Mouse (Mus musculus): ENCODE data around the gene Gm20388.

- no peak for TF ChIP-seq POLR2A (IDR thresholded peaks at IDR 0.05; ENCODE audit: insufficient read depth, low read length)
- no peak for TF ChIP-seq EP300 (IDR thresholded peaks at IDR 0.05; ENCODE audit: insufficient read depth, low read depth, low read length)
- no peak for TF ChIP-seq CTCF (IDR thresholded peaks at IDR 0.05; ENCODE audit: low read depth, low read length)
These were observed 1631.2 kb downstream of the Gm20388 start for GRCm38 (mm10) chr8:121541862-121542261.

Data from ES-Bruce4 (cell line).